Mouse (Mus musculus): ENCODE measurements around the gene Rnf40. TPM values are rescaled to one million over a fixed set of nuclear protein-coding genes. Genes with fewer than 3 reads are reported as not detected.

Rnf40 gene
- total and polyA plus RNA-seq, 3 experiments: 39.3 to 73.0 (median 48.6) TPM

DNA sequence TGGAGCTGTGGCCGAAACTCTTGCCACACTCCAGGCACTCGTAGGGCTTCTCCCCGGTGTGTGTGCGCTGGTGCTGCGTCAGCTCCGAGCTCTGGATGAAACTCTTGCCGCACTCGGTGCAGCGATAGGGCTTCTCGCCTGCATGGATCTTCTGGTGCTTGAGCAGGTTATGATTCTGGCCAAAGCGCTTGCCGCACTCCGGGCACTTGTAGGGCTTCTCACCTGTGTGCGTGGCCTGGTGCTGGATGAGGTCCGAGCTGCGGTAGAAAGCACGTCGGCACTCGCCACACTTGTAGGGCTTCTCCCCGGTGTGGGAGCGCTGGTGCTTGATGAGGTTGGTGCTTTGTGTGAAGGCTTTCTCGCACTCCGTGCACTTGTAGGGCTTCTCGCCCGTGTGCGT is 23.0 kb downstream of the Rnf40 start:
- in situ Hi-C loops (cut with MboI; ENCODE audit: low pct_ligation_motif_present, low pct_unique_long_range_greater_than_20kb, low sequenced_read_pairs): no loop called here
- H3K9me3 ChIP-seq (replicated peaks; ENCODE audit: low read length): peaks cover 7% of the 10 kb centered on the region
- DNase-seq (ENCODE audit: extremely low read depth): no peak
- peaks cover 14% of the 10 kb centered on the region in 2 experiments for H3K36me3 ChIP-seq (replicated peaks in 1 of 2; ENCODE audit: control insufficient read depth in 1 of 2, insufficient read depth in 1 of 2, low read length in 1 of 2)
- no peak overlapping the region for H3K4me2 ChIP-seq (ENCODE audit: insufficient read depth, low read depth, poor library complexity, severe bottlenecking)
- peaks cover 40% of the 10 kb centered on the region for H3K27me3 ChIP-seq (replicated peaks)
- TF ChIP-seq PAX5 (IDR thresholded peaks at IDR 0.05; ENCODE audit: low read length) (no peak), SMC3 (IDR thresholded peaks at IDR 0.05; ENCODE audit: low read depth, low read length) (no peak), CTCF (conservative IDR thresholded peaks at IDR 0.05 in 1 of 2, IDR thresholded peaks at IDR 0.05 in 1 of 2; ENCODE audit: low read depth in 2 of 2, low read length in 2 of 2) (no peak), RAD21 (IDR thresholded peaks at IDR 0.05; ENCODE audit: low read depth, low read length) (no peak), USF1 (IDR thresholded peaks at IDR 0.05; ENCODE audit: low read depth, low read length) (no peak), MAX (IDR thresholded peaks at IDR 0.05; ENCODE audit: low read length) (no peak), HCFC1 (IDR thresholded peaks at IDR 0.05; ENCODE audit: low read depth, low read length) (no peak), ZNF384 (IDR thresholded peaks at IDR 0.05; ENCODE audit: low read depth, low read length) (no peak), ZC3H11A (IDR thresholded peaks at IDR 0.05; ENCODE audit: low read depth, low read length) (no peak), MAZ (IDR thresholded peaks at IDR 0.05; ENCODE audit: low read depth, low read length) (no peak), IRF4 (IDR thresholded peaks at IDR 0.05; ENCODE audit: low read depth, low read length) (no peak), ETS1 (conservative IDR thresholded peaks at IDR 0.05; ENCODE audit: low read depth, low read length) (no peak), CHD2 (IDR thresholded peaks at IDR 0.05; ENCODE audit: low read length) (no peak), JUND (conservative IDR thresholded peaks at IDR 0.05; ENCODE audit: low read depth, low read length) (no peak), RCOR1 (conservative IDR thresholded peaks at IDR 0.05; ENCODE audit: low read depth, low read length) (no peak), ELF1 (IDR thresholded peaks at IDR 0.05; ENCODE audit: low read depth, low read length) (no peak), UBTF (IDR thresholded peaks at IDR 0.05; ENCODE audit: low read depth, low read length) (no peak)
- H3K9ac ChIP-seq (ENCODE audit: insufficient read depth, low read depth): no peak overlapping the region
- no peak overlapping the region for H3K27ac ChIP-seq (ENCODE audit: insufficient read depth, low read depth)
- dilution Hi-C loops (cut with MboI; ENCODE audit: extremely low pct_ligation_motif_present, extremely low pct_unique_long_range_greater_than_20kb, low sequenced_read_pairs): no loop called here
- H3K79me2 ChIP-seq (replicated peaks; ENCODE audit: control insufficient read depth, extremely low read depth, insufficient read depth, poor library complexity, severe bottlenecking): no peaks in the 10 kb centered on the region
- H3K4me1 ChIP-seq (ENCODE audit: control insufficient read depth in 1 of 2, insufficient read depth in 2 of 2): peaks cover 4 to 16% of the 10 kb centered on the region in 2 experiments; a peak in 2 of 4 replicates
- H3K4me3 ChIP-seq (replicated peaks in 1 of 3; ENCODE audit: low read depth in 2 of 3, low read length in 2 of 3, poor library complexity in 1 of 3): no peak overlapping the region

GRCm38 (mm10) chr7:127613501-127613900 is 24.9 kb downstream of the Rnf40 start:
- in situ Hi-C loops (cut with MboI; ENCODE audit: low pct_ligation_motif_present, low pct_unique_long_range_greater_than_20kb, low sequenced_read_pairs) (no loop called here), dilution Hi-C loops (cut with MboI; ENCODE audit: extremely low pct_ligation_motif_present, extremely low pct_unique_long_range_greater_than_20kb, low sequenced_read_pairs) (no loop called here)
- Histone ChIP-seq H3K4me1 (ENCODE audit: control insufficient read depth in 1 of 2, insufficient read depth in 2 of 2) (peaks cover 4 to 12% of the 10 kb centered on the region in 2 experiments; a peak in 2 of 4 replicates), H3K27ac (ENCODE audit: insufficient read depth, low read depth) (no peak overlapping the region), H3K79me2 (replicated peaks; ENCODE audit: control insufficient read depth, extremely low read depth, insufficient read depth, poor library complexity, severe bottlenecking) (no peaks in the 10 kb centered on the region), H3K4me3 (replicated peaks in 1 of 3; ENCODE audit: low read depth in 2 of 3, low read length in 2 of 3, poor library complexity in 1 of 3) (no peak overlapping the region), H3K9me3 (replicated peaks; ENCODE audit: low read length) (peaks cover 9% of the 10 kb centered on the region), H3K4me2 (ENCODE audit: insufficient read depth, low read depth, poor library complexity, severe bottlenecking) (no peak overlapping the region), H3K36me3 (replicated peaks in 1 of 2; ENCODE audit: control insufficient read depth in 1 of 2, insufficient read depth in 1 of 2, low read length in 1 of 2) (peaks cover 14% of the 10 kb centered on the region in 2 experiments), H3K9ac (ENCODE audit: insufficient read depth, low read depth) (no peak overlapping the region), H3K27me3 (replicated peaks) (peaks cover 40% of the 10 kb centered on the region)
- TF ChIP-seq KAT2A (IDR thresholded peaks at IDR 0.05; ENCODE audit: insufficient replicate concordance, low read length) (no peak), E2F4 (IDR thresholded peaks at IDR 0.05; ENCODE audit: insufficient replicate concordance, low read depth, low read length) (no peak)
- no peak for DNase-seq (ENCODE audit: extremely low read depth)
